Mouse (Mus musculus): ENCODE measurements at regions not wholly inside any gene's neighbourhood (a gene's known extent, or its start where the extent isn't known, plus 50 kb on each side); places are given as distances from the start of the nearest gene placed in this dataset.

DNA sequence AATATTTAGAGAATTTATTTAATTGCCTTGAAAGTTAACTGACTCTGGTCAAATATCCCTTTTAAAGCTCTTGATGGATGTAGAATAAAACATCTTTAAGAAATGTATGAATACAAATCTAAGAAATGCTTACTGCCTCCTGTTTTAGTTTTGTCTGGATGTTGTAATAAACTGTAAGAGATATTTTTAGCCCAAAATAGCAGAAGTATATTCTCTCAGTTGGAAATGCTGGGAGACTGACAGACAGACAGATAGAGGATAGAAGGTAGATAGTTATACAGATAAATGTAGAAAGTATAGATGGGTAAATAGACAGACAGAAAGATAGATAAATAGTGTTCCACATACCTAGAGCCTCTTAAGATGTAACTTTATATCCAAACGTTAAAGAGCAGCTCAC is 379.5 kb downstream of the Frk start:
- no peak overlapping the region for H3K4me2 ChIP-seq (ENCODE audit: insufficient read depth, low read depth, poor library complexity, severe bottlenecking)
- in situ Hi-C loops (cut with MboI; ENCODE audit: low pct_ligation_motif_present, low pct_unique_long_range_greater_than_20kb, low sequenced_read_pairs), result no loop called here

DNA sequence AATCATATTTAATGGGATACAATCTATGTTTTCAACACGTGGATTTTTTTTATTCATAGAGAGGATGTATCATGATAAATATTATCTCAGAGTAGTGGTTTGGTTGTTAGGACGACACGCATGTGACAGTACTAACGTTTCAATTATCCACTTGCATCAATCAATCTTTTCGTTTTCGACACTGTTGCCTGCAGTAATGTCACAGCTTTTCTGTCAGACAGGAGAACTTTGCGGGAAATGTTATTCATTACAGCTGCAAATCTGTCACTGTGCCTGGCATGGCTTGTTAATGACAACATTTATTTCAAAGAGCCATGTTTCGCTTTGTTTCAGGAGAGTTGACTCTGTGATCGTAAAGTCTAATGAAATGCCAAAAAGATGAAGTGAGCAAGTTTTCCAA is 388.7 kb downstream of the Frk start:
- no peak overlapping the region for H3K4me3 ChIP-seq (replicated peaks in 1 of 3; ENCODE audit: low read depth in 2 of 3, low read length in 2 of 3, poor library complexity in 1 of 3)
- no peaks in the 10 kb centered on the region for H3K79me2 ChIP-seq (replicated peaks; ENCODE audit: control insufficient read depth, extremely low read depth, insufficient read depth, poor library complexity, severe bottlenecking)
- no peak overlapping the region for H3K27ac ChIP-seq (ENCODE audit: insufficient read depth, low read depth)
- dilution Hi-C loops (cut with MboI; ENCODE audit: extremely low pct_ligation_motif_present, extremely low pct_unique_long_range_greater_than_20kb, low sequenced_read_pairs), result no loop called here
- in situ Hi-C loops (cut with MboI; ENCODE audit: low pct_ligation_motif_present, low pct_unique_long_range_greater_than_20kb, low sequenced_read_pairs), result no loop called here
- DNase-seq (ENCODE audit: extremely low read depth), result no peak
- H3K4me1 ChIP-seq (ENCODE audit: control insufficient read depth in 1 of 2, insufficient read depth in 2 of 2), result no peaks in the 10 kb centered on the region
- H3K36me3 ChIP-seq (replicated peaks in 1 of 2; ENCODE audit: control insufficient read depth in 1 of 2, insufficient read depth in 1 of 2, low read length in 1 of 2), result no peaks in the 10 kb centered on the region
- H3K4me2 ChIP-seq (ENCODE audit: insufficient read depth, low read depth, poor library complexity, severe bottlenecking), result no peak overlapping the region
- no peak overlapping the region for H3K9ac ChIP-seq (ENCODE audit: insufficient read depth, low read depth)
- no peaks in the 10 kb centered on the region for H3K27me3 ChIP-seq (replicated peaks)
- no peak for TF ChIP-seq PAX5 (IDR thresholded peaks at IDR 0.05; ENCODE audit: low read length)
- TF ChIP-seq BHLHE40 (IDR thresholded peaks at IDR 0.05; ENCODE audit: low read depth, low read length), result no peak
- TF ChIP-seq POLR2AphosphoS2 (IDR thresholded peaks at IDR 0.05; ENCODE audit: low read depth, low read length), result no peak
- TF ChIP-seq UBTF (IDR thresholded peaks at IDR 0.05; ENCODE audit: low read depth, low read length), result no peak
- no peak for TF ChIP-seq ZNF384 (IDR thresholded peaks at IDR 0.05; ENCODE audit: low read depth, low read length)
- TF ChIP-seq RCOR1 (conservative IDR thresholded peaks at IDR 0.05; ENCODE audit: low read depth, low read length), result no peak
- no peak for TF ChIP-seq MEF2A (IDR thresholded peaks at IDR 0.05; ENCODE audit: borderline replicate concordance, low read depth, low read length)
- no peak for TF ChIP-seq GABPA (IDR thresholded peaks at IDR 0.05; ENCODE audit: insufficient replicate concordance, low read depth, low read length)
- TF ChIP-seq ZC3H11A (IDR thresholded peaks at IDR 0.05; ENCODE audit: low read depth, low read length), result no peak
- TF ChIP-seq NRF1 (IDR thresholded peaks at IDR 0.05; ENCODE audit: low read depth, low read length), result no peak
- no peak for TF ChIP-seq IRF4 (IDR thresholded peaks at IDR 0.05; ENCODE audit: low read depth, low read length)
- TF ChIP-seq CTCF (conservative IDR thresholded peaks at IDR 0.05 in 1 of 2, IDR thresholded peaks at IDR 0.05 in 1 of 2; ENCODE audit: low read depth in 2 of 2, low read length in 2 of 2), result no peak
- no peak for TF ChIP-seq MAFK (IDR thresholded peaks at IDR 0.05; ENCODE audit: insufficient replicate concordance, low read length)
- TF ChIP-seq RAD21 (IDR thresholded peaks at IDR 0.05; ENCODE audit: low read depth, low read length), result no peak
- no peak for TF ChIP-seq USF1 (IDR thresholded peaks at IDR 0.05; ENCODE audit: low read depth, low read length)
- no peak for TF ChIP-seq EP300 (IDR thresholded peaks at IDR 0.05; ENCODE audit: low read length)
- no peak for TF ChIP-seq TBP (conservative IDR thresholded peaks at IDR 0.05; ENCODE audit: low read depth, low read length)
- no peak for TF ChIP-seq MAX (IDR thresholded peaks at IDR 0.05; ENCODE audit: low read length)
- no peak for TF ChIP-seq ELF1 (IDR thresholded peaks at IDR 0.05; ENCODE audit: low read depth, low read length)
- H3K9me3 ChIP-seq (replicated peaks; ENCODE audit: low read length), result no peaks in the 10 kb centered on the region

More for the DNA sequence above, 379.5 kb downstream of the Frk start:
- no peaks in the 10 kb centered on the region for H3K9me3 ChIP-seq (replicated peaks; ENCODE audit: low read length)
- no peaks in the 10 kb centered on the region for H3K36me3 ChIP-seq (replicated peaks in 1 of 2; ENCODE audit: control insufficient read depth in 1 of 2, insufficient read depth in 1 of 2, low read length in 1 of 2)
- no peak for DNase-seq (ENCODE audit: extremely low read depth)
- no peaks in the 10 kb centered on the region for H3K79me2 ChIP-seq (replicated peaks; ENCODE audit: control insufficient read depth, extremely low read depth, insufficient read depth, poor library complexity, severe bottlenecking)
- H3K4me3 ChIP-seq (replicated peaks in 1 of 3; ENCODE audit: low read depth in 2 of 3, low read length in 2 of 3, poor library complexity in 1 of 3), result no peak overlapping the region
- H3K9ac ChIP-seq (ENCODE audit: insufficient read depth, low read depth), result no peak overlapping the region
- no peaks in the 10 kb centered on the region for H3K4me1 ChIP-seq (ENCODE audit: control insufficient read depth in 1 of 2, insufficient read depth in 2 of 2)
- no peak overlapping the region for H3K27ac ChIP-seq (ENCODE audit: insufficient read depth, low read depth)
- TF ChIP-seq POLR2AphosphoS2 (IDR thresholded peaks at IDR 0.05; ENCODE audit: low read depth, low read length), result no peak
- TF ChIP-seq ZKSCAN1 (IDR thresholded peaks at IDR 0.05; ENCODE audit: borderline replicate concordance, low read depth, low read length), result no peak
- TF ChIP-seq RAD21 (IDR thresholded peaks at IDR 0.05; ENCODE audit: low read depth, low read length), result no peak
- no peak for TF ChIP-seq RCOR1 (conservative IDR thresholded peaks at IDR 0.05; ENCODE audit: low read depth, low read length)
- no peak for TF ChIP-seq BHLHE40 (IDR thresholded peaks at IDR 0.05; ENCODE audit: low read depth, low read length)
- TF ChIP-seq EP300 (IDR thresholded peaks at IDR 0.05; ENCODE audit: low read length), result no peak
- dilution Hi-C loops (cut with MboI; ENCODE audit: extremely low pct_ligation_motif_present, extremely low pct_unique_long_range_greater_than_20kb, low sequenced_read_pairs), result no loop called here
- H3K27me3 ChIP-seq (replicated peaks), result no peaks in the 10 kb centered on the region

Data from CH12.LX (cell line).